Mouse (Mus musculus) spleen, adult 2 months (tissue): ENCODE measurements around the gene Jmjd6.

Source experiments
- CTCF ChIP-seq: fragments of 200-500 bp; IDR thresholded peaks from 2 replicates; pipeline ENCODE4 v1.5.1; 2011; ENCODE audit warnings: mild to moderate bottlenecking, inconsistent platforms; ENCODE audit not compliant: insufficient read depth, insufficient read length, insufficient replicate concordance; ENCODE audit errors: extremely low read depth
- POLR2A ChIP-seq: fragments of 200-500 bp; IDR thresholded peaks from 2 replicates; pipeline ENCODE4 v1.6.1; 2011; ENCODE audit warnings: low read depth, low read length, inconsistent platforms

- TF ChIP-seq CTCF (no peak), POLR2A (no peak)
These were observed 11.0 kb downstream of the Jmjd6 start for GRCm38 (mm10) chr11:116832172-116832685.
